ENCODE assay signal across 30 mouse cellular contexts in the genomic region with DNA sequence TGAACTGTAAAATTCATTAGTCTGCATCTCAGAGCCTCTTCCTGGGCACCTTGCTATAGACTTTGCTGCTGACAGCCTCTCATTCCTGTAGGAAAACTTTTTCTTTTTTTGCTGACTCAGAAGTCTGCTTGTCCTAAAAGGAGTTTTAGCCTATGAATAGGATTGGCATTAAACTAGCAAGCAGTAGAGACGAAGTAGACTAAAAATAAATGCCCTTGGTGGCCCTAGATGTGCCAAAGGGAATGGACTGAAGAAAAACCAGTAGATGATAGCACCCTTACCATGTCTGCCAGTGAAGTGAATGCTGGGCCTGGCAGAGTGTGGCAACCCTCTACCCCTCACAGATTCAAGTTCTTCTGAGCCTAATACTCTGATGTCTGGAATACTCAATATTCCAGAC. TPM values are rescaled to one million over a fixed set of nuclear protein-coding genes. Genes with fewer than 3 reads are reported as not detected.
DNase-seq lines count a peak whose midpoint lies in the region; ATAC-seq and TF ChIP-seq lines count a peak whose summit lies in the region.
"Had no signal": no experiment of that assay in that cellular context is flagged by ENCODE, and none has a peak within 500 bp of the region (broad histone marks: within the 10 kb centered on the region; RNA-seq: fewer than 3 reads in every experiment).

No protein-coding gene starts in this region.

- no peaks in the 10 kb centered on the region for H3K27me3 ChIP-seq in CH12.LX (replicated peaks)
- no peaks in the 10 kb centered on the region for H3K27me3 ChIP-seq in heart, embryonic 14.5 days (ENCODE audit: control insufficient read depth, insufficient read depth, low read length)
- H3K27me3 ChIP-seq: embryonic facial prominence, embryonic 15.5 days; lung, embryonic 15.5 days; stomach, embryonic 15.5 days had no signal

- in situ Hi-C loops in CH12.LX (cut with MboI; ENCODE audit: low pct_ligation_motif_present, low pct_unique_long_range_greater_than_20kb, low sequenced_read_pairs) = no loop called here

- H3K4me1 ChIP-seq in CH12.LX (ENCODE audit: control insufficient read depth in 1 of 2, insufficient read depth in 2 of 2) = no peaks in the 10 kb centered on the region
- H3K4me1 ChIP-seq in heart, embryonic 14.5 days (ENCODE audit: control insufficient read depth in 2 of 2, insufficient read depth in 2 of 2, low read length in 2 of 2) = peaks cover 5 to 37% of the 10 kb centered on the region in 2 experiments; a peak in 3 of 4 replicates
- H3K4me1 ChIP-seq: embryonic facial prominence, embryonic 15.5 days; limb, embryonic 10.5 days; liver, embryonic 15.5 days; stomach, embryonic 15.5 days had no signal

- TF ChIP-seq EP300 in CH12.LX (IDR thresholded peaks at IDR 0.05; ENCODE audit: low read length) = no peak

- intact Hi-C loops in heart, postnatal 25 days (cut with DNase I) = no loop called here

- no peak for ATAC-seq in heart, embryonic 14.5 days (ENCODE audit: insufficient number of reproducible peaks, insufficient read depth, low FRiP score, low read depth)
- ATAC-seq: forebrain, embryonic 14.5 days; hindbrain, embryonic 16.5 days; intestine, embryonic 16.5 days; midbrain, embryonic 16.5 days had no signal

- no peak overlapping the region for H3K4me3 ChIP-seq in CH12.LX (replicated peaks in 1 of 3; ENCODE audit: low read depth in 2 of 3, low read length in 2 of 3, poor library complexity in 1 of 3)
- H3K4me3 ChIP-seq in heart, embryonic 14.5 days (ENCODE audit: control insufficient read depth in 1 of 2, insufficient read depth in 1 of 2, low read depth in 1 of 2, low read length in 2 of 2) = no peak overlapping the region
- H3K4me3 ChIP-seq: embryonic facial prominence, embryonic 15.5 days; limb, embryonic 10.5 days; liver, embryonic 15.5 days; lung, embryonic 15.5 days; midbrain, embryonic 10.5 days; myocyte; stomach, embryonic 15.5 days had no signal

- H3K79me2 ChIP-seq in CH12.LX (replicated peaks; ENCODE audit: control insufficient read depth, extremely low read depth, insufficient read depth, poor library complexity, severe bottlenecking) = no peaks in the 10 kb centered on the region

- dilution Hi-C loops in CH12.LX (cut with MboI; ENCODE audit: extremely low pct_ligation_motif_present, extremely low pct_unique_long_range_greater_than_20kb, low sequenced_read_pairs) = no loop called here

- TF ChIP-seq POLR2A in CH12.LX (IDR thresholded peaks at IDR 0.05; ENCODE audit: low read depth, low read length) = no peak

- no peaks in the 10 kb centered on the region for H3K36me3 ChIP-seq in CH12.LX (replicated peaks in 1 of 2; ENCODE audit: control insufficient read depth in 1 of 2, insufficient read depth in 1 of 2, low read length in 1 of 2)
- no peaks in the 10 kb centered on the region for H3K36me3 ChIP-seq in heart, embryonic 14.5 days (ENCODE audit: control insufficient read depth, insufficient read depth, low read length)
- H3K36me3 ChIP-seq: embryonic facial prominence, embryonic 15.5 days; limb, embryonic 10.5 days; liver, embryonic 15.5 days; lung, embryonic 15.5 days; midbrain, embryonic 10.5 days; stomach, embryonic 15.5 days had no signal

- no peak for TF ChIP-seq RAD21 in CH12.LX (IDR thresholded peaks at IDR 0.05; ENCODE audit: low read depth, low read length)

- no peak overlapping the region for H3K4me2 ChIP-seq in CH12.LX (ENCODE audit: insufficient read depth, low read depth, poor library complexity, severe bottlenecking)
- no peak overlapping the region for H3K4me2 ChIP-seq in heart, embryonic 14.5 days (ENCODE audit: low read length)
- H3K4me2 ChIP-seq: embryonic facial prominence, embryonic 15.5 days; liver, embryonic 15.5 days; lung, embryonic 15.5 days; stomach, embryonic 15.5 days had no signal

- no peaks in the 10 kb centered on the region for H3K9me3 ChIP-seq in CH12.LX (replicated peaks; ENCODE audit: low read length)
- H3K9me3 ChIP-seq in heart, embryonic 14.5 days (ENCODE audit: control insufficient read depth, low read length) = no peaks in the 10 kb centered on the region
- H3K9me3 ChIP-seq: embryonic facial prominence, embryonic 15.5 days; limb, embryonic 10.5 days; liver, embryonic 15.5 days; lung, embryonic 15.5 days; midbrain, embryonic 10.5 days; stomach, embryonic 15.5 days had no signal

- H3K27ac ChIP-seq in CH12.LX (ENCODE audit: insufficient read depth, low read depth) = no peak overlapping the region
- H3K27ac ChIP-seq in heart, embryonic 14.5 days (replicated peaks in 1 of 2; ENCODE audit: control insufficient read depth in 1 of 2, insufficient read depth in 1 of 2, low read depth in 2 of 2, low read length in 2 of 2) = peak overlapping the region; percentile 43 to 59; a peak in 3 of 4 replicates
- H3K27ac ChIP-seq: embryonic facial prominence, embryonic 15.5 days; limb, embryonic 10.5 days; liver, embryonic 15.5 days; lung, embryonic 15.5 days; midbrain, embryonic 10.5 days; stomach, embryonic 15.5 days had no signal

- DNase-seq in gastrocnemius, adult 18-20 months (ENCODE audit: low spot score) = peak; percentile 31
- no peak for DNase-seq in gastrocnemius, postnatal 10 days
- DNase-seq in heart, adult 9 months (ENCODE audit: low spot score in 2 of 2) = peak; percentile 29 to 37
- no peak for DNase-seq in heart, postnatal 25 days (ENCODE audit: low spot score)
- DNase-seq in CH12.LX (ENCODE audit: extremely low read depth) = no peak
- DNase-seq in cerebellum, postnatal 4 days (ENCODE audit: low spot score in 2 of 2) = no peak
- DNase-seq in testis, postnatal 10 days (ENCODE audit: low spot score) = no peak
- DNase-seq: cerebellum, adult 18-20 months; cerebellum, postnatal 14 days; gastrocnemius, postnatal 14 days; kidney, postnatal 4 days; layer of hippocampus, adult 9-11 months; liver; lung, postnatal 36 days; right cerebral cortex, adult 18-20 months; right cerebral cortex, postnatal 4 days; thymus, adult 18-20 months; thymus, postnatal 36 days had no signal

- no peak overlapping the region for H3K9ac ChIP-seq in CH12.LX (ENCODE audit: insufficient read depth, low read depth)
- no peak overlapping the region for H3K9ac ChIP-seq in heart, embryonic 14.5 days (ENCODE audit: low read length)
- H3K9ac ChIP-seq: embryonic facial prominence, embryonic 15.5 days; liver, embryonic 15.5 days; lung, embryonic 15.5 days; stomach, embryonic 15.5 days had no signal

- TF ChIP-seq CTCF in CH12.LX (conservative IDR thresholded peaks at IDR 0.05 in 1 of 2, IDR thresholded peaks at IDR 0.05 in 1 of 2; ENCODE audit: low read depth in 2 of 2, low read length in 2 of 2) = no peak

- 13% methylated on average over 1 of the region's 1 CpGs for WGBS in heart, embryonic 14.5 days

TF ChIP-seq in CH12.LX, 34 proteins besides CTCF, POLR2A, EP300 and RAD21:
- TF ChIP-seq IRF4 (IDR thresholded peaks at IDR 0.05; ENCODE audit: low read depth, low read length) (no peak), MAFK (IDR thresholded peaks at IDR 0.05; ENCODE audit: insufficient replicate concordance, low read length) (0 out of 2 replicates have a peak, but pooled peaks have one; percentile 48)

RNA-seq across cellular contexts. Expression of a gene that starts 8.1 kb away (rescaled TPM):
- 100 to 1,000 TPM in 1 of 2 experiments, 10 to 100 TPM in 1; 99.4 to 104 TPM for total RNA-seq in gastrocnemius, adult 18-20 months (2021)
- 10 to 100 TPM; 40.8 to 41.9 TPM for total RNA-seq in gastrocnemius, postnatal 10 days (2021)
- total RNA-seq in heart, postnatal 25 days (2021) = 100 to 1,000 TPM; 189 to 191 TPM
- not detected in 2 replicates for total RNA-seq in CH12.LX (2012; rRNA removed)
- total RNA-seq in CH12.LX (2014; rRNA removed) = not detected in 2 replicates
- not detected in 2 replicates for polyA plus RNA-seq in CH12.LX (2012; ENCODE audit: insufficient read length, low read depth)
- polyA plus RNA-seq in heart, embryonic 14.5 days (2014; fragmentation: Nextera tagmentation; extraction: Ambion mirVana) = 31.5 and 32.5 TPM in 2 replicates

Comparison
In these comparisons a context has a peak if more than half of its experiments do, and no peak if none do; other contexts are left out.
1. DNase-seq: peak in gastrocnemius, adult 18-20 months (single experiment) and heart, adult 9 months (2 of 2); none in gastrocnemius, postnatal 10 days (single experiment), heart, postnatal 25 days (single experiment), CH12.LX (single experiment), cerebellum, postnatal 4 days (0 of 2) and testis, postnatal 10 days (single experiment).
2. RNA of a gene that starts 8.1 kb away (total RNA-seq): 189 to 191 TPM in heart, postnatal 25 days, 99.4 to 104 TPM in gastrocnemius, adult 18-20 months and 40.8 to 41.9 TPM in gastrocnemius, postnatal 10 days; not detected in CH12.LX; every median in the first group is over 10 times any median in the second.